Mouse (Mus musculus): ENCODE data around the gene Exoc3l. TPM values are rescaled to one million over a fixed set of nuclear protein-coding genes. Genes with fewer than 3 reads are reported as not detected.

Gene Exoc3l
- total and polyA plus RNA-seq, 3 experiments: 4.4 to 10.9 (median 7.5) TPM

DNA sequence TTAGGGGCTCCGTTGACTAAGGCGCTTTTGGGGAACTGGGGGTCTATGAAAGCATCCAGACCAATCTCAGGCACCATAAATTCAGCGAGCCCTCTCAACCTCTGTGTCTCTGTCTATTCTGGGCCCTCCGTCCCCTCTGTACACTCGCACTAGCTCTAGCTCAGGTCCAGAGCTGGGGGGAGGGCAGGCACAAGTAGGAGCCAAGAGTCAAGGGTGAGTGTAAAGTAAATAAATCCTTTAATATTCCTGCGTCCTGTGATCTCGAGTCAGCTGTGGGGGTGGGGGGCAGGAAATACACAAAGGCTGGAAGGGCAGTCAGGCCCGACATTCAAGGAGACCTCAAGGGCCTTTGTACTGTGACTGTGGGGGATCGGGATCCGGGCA is 26.8 kb downstream of the Exoc3l start:
- Histone ChIP-seq H3K79me2 (replicated peaks; ENCODE audit: control insufficient read depth, extremely low read depth, insufficient read depth, poor library complexity, severe bottlenecking) (no peaks in the 10 kb centered on the region), H3K4me2 (ENCODE audit: insufficient read depth, low read depth, poor library complexity, severe bottlenecking) (no peak overlapping the region), H3K27me3 (replicated peaks) (no peaks in the 10 kb centered on the region), H3K4me3 (replicated peaks in 1 of 3; ENCODE audit: low read depth in 2 of 3, low read length in 2 of 3, poor library complexity in 1 of 3) (no peak overlapping the region), H3K9ac (ENCODE audit: insufficient read depth, low read depth) (no peak overlapping the region), H3K4me1 (ENCODE audit: control insufficient read depth in 1 of 2, insufficient read depth in 2 of 2) (peaks cover 0 to 16% of the 10 kb centered on the region in 2 experiments; a peak in 2 of 4 replicates), H3K36me3 (replicated peaks in 1 of 2; ENCODE audit: control insufficient read depth in 1 of 2, insufficient read depth in 1 of 2, low read length in 1 of 2) (peaks cover 22 to 37% of the 10 kb centered on the region in 2 experiments), H3K27ac (ENCODE audit: insufficient read depth, low read depth) (no peak overlapping the region), H3K9me3 (replicated peaks; ENCODE audit: low read length) (peaks cover 19% of the 10 kb centered on the region)
- DNase-seq (ENCODE audit: extremely low read depth): no peak
- in situ Hi-C loops (cut with MboI; ENCODE audit: low pct_ligation_motif_present, low pct_unique_long_range_greater_than_20kb, low sequenced_read_pairs): no loop called here
- dilution Hi-C loops (cut with MboI; ENCODE audit: extremely low pct_ligation_motif_present, extremely low pct_unique_long_range_greater_than_20kb, low sequenced_read_pairs): no loop called here
- TF ChIP-seq ETS1 (conservative IDR thresholded peaks at IDR 0.05; ENCODE audit: low read depth, low read length): no peak
- no peak for TF ChIP-seq EP300 (IDR thresholded peaks at IDR 0.05; ENCODE audit: low read length)
- TF ChIP-seq JUND (conservative IDR thresholded peaks at IDR 0.05; ENCODE audit: low read depth, low read length): no peak
- no peak for TF ChIP-seq JUN (IDR thresholded peaks at IDR 0.05; ENCODE audit: insufficient read depth, low read depth, low read length)
- TF ChIP-seq SIN3A (IDR thresholded peaks at IDR 0.05; ENCODE audit: low read length): no peak
- no peak for TF ChIP-seq USF1 (IDR thresholded peaks at IDR 0.05; ENCODE audit: low read depth, low read length)
- no peak for TF ChIP-seq POLR2A (IDR thresholded peaks at IDR 0.05; ENCODE audit: low read depth, low read length)
- TF ChIP-seq KAT2A (IDR thresholded peaks at IDR 0.05; ENCODE audit: insufficient replicate concordance, low read length): no peak
- no peak for TF ChIP-seq MEF2A (IDR thresholded peaks at IDR 0.05; ENCODE audit: borderline replicate concordance, low read depth, low read length)
- no peak for TF ChIP-seq MXI1 (IDR thresholded peaks at IDR 0.05; ENCODE audit: low read depth, low read length)
- no peak for TF ChIP-seq BHLHE40 (IDR thresholded peaks at IDR 0.05; ENCODE audit: low read depth, low read length)
- TF ChIP-seq CHD1 (IDR thresholded peaks at IDR 0.05; ENCODE audit: low read depth, low read length): no peak
- TF ChIP-seq CHD2 (IDR thresholded peaks at IDR 0.05; ENCODE audit: low read length): no peak
- no peak for TF ChIP-seq MAX (IDR thresholded peaks at IDR 0.05; ENCODE audit: low read length)
- TF ChIP-seq RCOR1 (conservative IDR thresholded peaks at IDR 0.05; ENCODE audit: low read depth, low read length): no peak
- no peak for TF ChIP-seq USF2 (conservative IDR thresholded peaks at IDR 0.05; ENCODE audit: low read depth, low read length)

DNA sequence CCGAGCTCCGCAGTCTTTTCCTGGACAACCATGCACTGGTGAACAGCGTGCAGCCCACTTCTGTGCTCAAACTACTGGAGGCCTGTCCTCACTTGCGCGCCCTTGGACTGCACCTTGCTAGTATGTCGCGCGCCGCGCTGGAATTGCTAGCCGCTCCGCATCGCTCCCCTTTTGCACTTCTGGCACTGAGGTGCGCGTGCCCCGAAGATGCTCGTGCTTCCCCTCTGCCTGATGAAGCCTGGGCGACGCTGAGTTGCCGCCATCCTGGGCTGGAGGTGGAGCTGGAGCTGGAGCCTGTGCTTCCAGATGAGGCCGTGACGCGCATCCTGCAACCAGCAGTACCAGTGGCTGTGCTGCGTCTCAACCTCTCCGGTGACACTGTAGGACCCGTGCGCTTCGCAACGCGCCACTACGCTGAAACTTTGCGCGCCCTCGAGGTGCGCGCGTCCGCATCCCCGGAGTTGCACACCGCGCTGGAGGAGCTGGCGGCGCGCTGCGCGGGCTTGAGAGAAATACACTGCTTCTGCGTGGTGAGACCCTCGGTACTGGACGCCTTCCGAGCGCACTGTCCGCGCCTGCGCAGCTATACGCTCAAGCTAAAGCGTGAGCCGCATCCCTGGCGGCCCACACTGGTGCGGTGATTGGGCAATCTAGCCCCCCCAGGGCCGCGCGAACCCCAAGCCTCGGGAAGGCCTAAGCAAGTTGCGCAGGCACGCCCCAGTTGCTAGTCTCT is 27.4 kb downstream of the Exoc3l start:
- Histone ChIP-seq H3K9ac (ENCODE audit: insufficient read depth, low read depth) (no peak overlapping the region), H3K9me3 (replicated peaks; ENCODE audit: low read length) (peaks cover 19% of the 10 kb centered on the region), H3K4me3 (replicated peaks in 1 of 3; ENCODE audit: low read depth in 2 of 3, low read length in 2 of 3, poor library complexity in 1 of 3) (no peak overlapping the region), H3K36me3 (replicated peaks in 1 of 2; ENCODE audit: control insufficient read depth in 1 of 2, insufficient read depth in 1 of 2, low read length in 1 of 2) (peaks cover 22 to 37% of the 10 kb centered on the region in 2 experiments), H3K4me1 (ENCODE audit: control insufficient read depth in 1 of 2, insufficient read depth in 2 of 2) (peaks cover 0 to 16% of the 10 kb centered on the region in 2 experiments; a peak in 2 of 4 replicates), H3K27ac (ENCODE audit: insufficient read depth, low read depth) (no peak overlapping the region), H3K79me2 (replicated peaks; ENCODE audit: control insufficient read depth, extremely low read depth, insufficient read depth, poor library complexity, severe bottlenecking) (no peaks in the 10 kb centered on the region), H3K27me3 (replicated peaks) (no peaks in the 10 kb centered on the region), H3K4me2 (ENCODE audit: insufficient read depth, low read depth, poor library complexity, severe bottlenecking) (no peak overlapping the region)
- TF ChIP-seq ZKSCAN1 (IDR thresholded peaks at IDR 0.05; ENCODE audit: borderline replicate concordance, low read depth, low read length) (no peak), RAD21 (IDR thresholded peaks at IDR 0.05; ENCODE audit: low read depth, low read length) (no peak), MAZ (IDR thresholded peaks at IDR 0.05; ENCODE audit: low read depth, low read length) (no peak), SIN3A (IDR thresholded peaks at IDR 0.05; ENCODE audit: low read length) (no peak), MAX (IDR thresholded peaks at IDR 0.05; ENCODE audit: low read length) (no peak), BHLHE40 (IDR thresholded peaks at IDR 0.05; ENCODE audit: low read depth, low read length) (no peak), NRF1 (IDR thresholded peaks at IDR 0.05; ENCODE audit: low read depth, low read length) (no peak), JUND (conservative IDR thresholded peaks at IDR 0.05; ENCODE audit: low read depth, low read length) (no peak), USF1 (IDR thresholded peaks at IDR 0.05; ENCODE audit: low read depth, low read length) (no peak), CTCF (conservative IDR thresholded peaks at IDR 0.05 in 1 of 2, IDR thresholded peaks at IDR 0.05 in 1 of 2; ENCODE audit: low read depth in 2 of 2, low read length in 2 of 2) (no peak), MYC (IDR thresholded peaks at IDR 0.05; ENCODE audit: low read depth, low read length) (no peak), UBTF (IDR thresholded peaks at IDR 0.05; ENCODE audit: low read depth, low read length) (no peak)
- no peak for DNase-seq (ENCODE audit: extremely low read depth)
- in situ Hi-C loops (cut with MboI; ENCODE audit: low pct_ligation_motif_present, low pct_unique_long_range_greater_than_20kb, low sequenced_read_pairs): no loop called here
- dilution Hi-C loops (cut with MboI; ENCODE audit: extremely low pct_ligation_motif_present, extremely low pct_unique_long_range_greater_than_20kb, low sequenced_read_pairs): no loop called here

Measured in CH12.LX (cell line).